Mouse (Mus musculus): ENCODE data around the gene Ackr2.

Gene Ackr2

DNA sequence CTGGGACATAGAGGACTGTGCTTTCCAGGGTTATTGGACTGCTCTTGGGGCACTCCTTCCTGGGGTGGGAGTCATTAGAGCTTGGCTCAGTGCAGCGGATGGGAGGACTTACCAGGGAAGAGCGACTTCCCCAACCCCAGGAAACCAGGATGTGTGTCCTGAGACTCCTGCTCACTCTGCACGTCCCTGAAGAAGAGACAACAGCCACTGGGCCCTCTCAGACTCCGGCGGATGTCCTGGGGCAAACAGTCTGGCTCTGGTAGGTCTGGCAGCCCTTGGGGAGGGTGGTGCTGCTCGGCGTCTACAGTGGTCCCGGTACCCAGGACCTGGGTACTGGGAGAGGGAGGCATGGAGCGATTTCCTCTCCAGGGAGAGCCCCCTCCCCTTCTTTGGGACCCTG, at the start of gene Ackr2:
Gene Ackr2, plus strand, starts transcription at position 111 of the 400 bp plus-strand sequence.
- peak; percentile 46 for DNase-seq

DNA sequence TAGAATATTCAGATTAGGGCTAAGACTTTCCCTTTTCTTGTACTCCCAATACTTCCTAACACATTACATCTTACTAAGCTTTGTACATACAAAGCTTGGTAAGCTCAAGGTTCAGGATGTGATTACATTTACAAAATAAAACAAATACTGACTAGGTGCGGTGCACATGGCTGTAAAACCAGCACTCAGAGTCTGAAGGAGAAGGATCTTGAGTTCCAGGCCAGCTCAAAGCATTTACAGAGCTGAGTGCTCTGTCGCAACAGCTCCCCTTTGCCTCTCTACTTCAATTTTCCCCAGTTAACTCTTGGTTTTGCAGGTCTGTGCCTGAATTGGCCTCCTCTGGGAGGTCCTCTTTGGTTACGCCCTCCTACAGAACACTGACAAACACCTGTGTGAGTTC, 43.9 kb upstream of the Ackr2 start:
- no peak for DNase-seq

DNA sequence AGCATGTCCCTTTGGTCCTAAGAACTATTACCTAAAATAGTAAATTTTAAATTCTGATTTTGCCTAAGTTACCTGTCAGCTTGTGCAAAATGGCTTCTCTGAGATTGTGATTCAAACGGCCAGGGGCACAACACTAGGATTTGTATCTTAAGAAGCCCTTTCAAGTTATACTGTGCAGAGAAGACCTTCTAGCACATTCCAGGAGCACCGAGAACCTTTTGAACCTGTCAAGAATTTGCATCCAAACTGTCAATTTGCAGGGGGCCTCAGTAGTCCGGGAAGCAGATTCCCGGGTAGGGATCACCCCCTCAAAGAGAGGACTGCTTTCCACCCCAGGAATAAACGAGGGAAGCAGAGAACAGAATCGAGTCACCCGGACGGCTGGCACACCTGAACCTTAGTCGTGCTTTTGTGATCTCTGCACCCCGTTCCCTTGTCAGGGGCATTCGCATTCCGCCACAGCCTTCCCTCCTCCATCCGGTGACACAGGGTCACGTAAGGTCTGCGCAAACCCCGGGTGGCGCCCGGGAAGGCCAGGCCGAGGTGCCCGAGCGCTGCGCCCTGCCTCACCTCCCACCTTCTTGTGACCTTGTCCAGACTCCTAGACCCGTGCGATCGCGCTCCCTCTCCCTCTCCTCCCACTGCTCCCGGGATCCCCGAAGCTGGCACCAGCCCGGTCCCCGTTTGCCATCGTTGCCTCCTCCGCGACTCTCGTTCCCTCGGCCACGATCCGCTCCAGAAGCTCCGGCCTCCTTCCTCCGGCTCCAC, 41.3 kb upstream of the Ackr2 start:
- no peak for DNase-seq

DNA sequence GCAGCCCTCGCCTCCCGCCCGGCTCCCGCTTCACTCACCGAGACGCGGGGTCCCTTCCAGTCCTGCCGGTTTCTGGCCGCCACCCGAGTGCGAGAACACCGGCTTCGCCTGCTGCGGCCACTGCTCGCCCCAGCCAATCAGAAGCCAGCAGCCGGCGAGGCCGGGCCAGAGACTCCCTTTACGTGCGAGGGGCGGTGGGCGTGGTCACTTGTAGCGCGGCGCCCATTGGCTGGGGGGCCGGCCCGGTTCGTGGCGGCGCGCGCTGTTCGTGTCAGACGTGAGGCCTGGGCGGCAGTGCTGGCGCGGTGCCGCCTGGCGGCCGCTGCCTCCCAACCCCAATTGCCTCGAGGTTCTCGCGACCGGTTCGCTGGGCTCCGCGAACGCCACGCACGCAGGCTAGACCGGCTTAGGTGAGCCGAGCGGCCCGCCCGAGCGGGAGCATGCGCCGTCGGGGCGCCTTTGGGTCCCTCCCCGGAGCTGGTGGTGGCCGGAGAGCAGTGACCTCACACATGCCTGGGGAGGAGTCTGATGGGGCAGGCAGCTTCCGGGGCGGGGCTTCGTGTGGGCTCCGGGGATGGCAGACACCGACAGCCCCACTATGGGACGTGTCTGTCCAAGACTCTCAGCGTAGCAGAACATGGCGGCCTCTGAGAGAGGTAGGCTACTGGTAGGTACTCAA, 40.5 kb upstream of the Ackr2 start:
- DNase-seq = peak; percentile 99

DNA sequence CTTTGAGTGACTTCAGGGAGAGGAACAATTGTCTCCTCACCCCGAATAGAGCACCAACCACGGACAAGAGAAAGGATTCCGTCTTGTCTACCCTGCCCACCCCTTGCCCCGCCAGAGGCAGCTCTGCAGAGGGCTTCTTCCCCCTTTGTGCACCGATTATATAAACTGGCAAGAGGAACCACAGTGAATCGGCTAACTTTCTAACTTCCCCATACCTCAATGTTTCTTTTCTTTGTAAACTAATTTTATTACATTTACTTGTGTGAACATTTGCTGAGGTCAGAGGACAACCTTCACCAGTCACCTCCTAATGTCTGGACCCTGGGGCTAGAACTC, 40.0 kb upstream of the Ackr2 start, which contains the start of gene Higd1a:
Gene Higd1a, minus strand, starts transcription at position 210 of the 336 bp plus-strand sequence.
- no peak for DNase-seq

DNA sequence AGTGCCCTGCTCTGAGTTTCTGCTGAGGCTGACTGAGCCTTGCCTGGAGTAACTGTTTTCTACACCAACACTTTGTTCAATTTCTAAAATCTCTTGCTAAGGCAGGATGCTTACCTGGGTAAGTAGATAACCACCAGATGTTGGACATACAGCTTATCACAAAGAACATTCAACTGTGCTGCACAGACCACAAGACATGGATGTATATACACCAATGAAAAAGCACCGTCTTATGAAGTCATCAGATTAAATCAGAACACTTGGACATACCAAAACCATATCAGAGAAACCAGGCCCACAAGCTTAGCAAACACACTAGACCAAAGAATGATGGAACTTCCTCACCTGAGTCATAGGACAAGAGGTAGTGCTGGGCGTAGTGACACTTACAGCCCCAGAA, 38.8 kb upstream of the Ackr2 start:
- no peak for DNase-seq

DNA sequence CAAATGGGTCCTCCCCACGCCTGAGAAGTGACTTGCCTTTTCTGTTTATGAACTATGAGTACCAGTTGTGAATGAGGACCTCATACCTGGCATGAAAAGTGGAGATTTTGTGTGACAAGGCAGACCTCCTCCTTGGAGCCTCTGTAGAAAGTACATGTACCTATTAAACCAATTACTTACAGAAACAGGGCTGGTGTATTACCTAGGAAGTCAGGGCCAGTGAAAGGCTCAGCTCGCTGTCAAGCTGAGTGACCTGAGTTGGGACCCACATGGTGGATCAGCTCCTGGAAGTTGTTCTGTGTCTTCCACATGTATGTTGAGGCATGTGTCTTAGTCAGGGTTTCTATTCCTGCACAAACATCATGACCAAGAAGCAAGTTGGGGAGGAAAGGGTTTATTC, 37.2 kb upstream of the Ackr2 start:
- no peak for DNase-seq

DNA sequence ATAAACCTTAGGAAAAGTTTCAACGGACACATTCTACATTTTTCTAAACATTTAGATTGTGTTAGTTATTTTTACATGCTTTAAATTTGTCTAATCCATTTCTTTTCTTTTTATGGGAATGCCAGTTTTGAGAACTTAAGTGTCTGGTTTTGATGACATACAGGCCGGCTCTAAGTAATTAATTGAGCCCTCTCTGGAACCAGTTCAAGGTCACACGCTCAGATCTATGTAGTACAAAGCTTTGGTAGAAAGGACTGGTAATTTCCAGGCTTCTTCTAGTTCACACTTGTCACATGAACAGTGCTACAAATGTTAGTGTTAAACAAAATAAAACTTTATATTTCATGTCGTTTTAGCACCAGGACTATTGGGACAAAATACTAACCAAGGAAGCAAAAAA, 33.3 kb upstream of the Ackr2 start:
- peak; percentile 6 for DNase-seq

DNA sequence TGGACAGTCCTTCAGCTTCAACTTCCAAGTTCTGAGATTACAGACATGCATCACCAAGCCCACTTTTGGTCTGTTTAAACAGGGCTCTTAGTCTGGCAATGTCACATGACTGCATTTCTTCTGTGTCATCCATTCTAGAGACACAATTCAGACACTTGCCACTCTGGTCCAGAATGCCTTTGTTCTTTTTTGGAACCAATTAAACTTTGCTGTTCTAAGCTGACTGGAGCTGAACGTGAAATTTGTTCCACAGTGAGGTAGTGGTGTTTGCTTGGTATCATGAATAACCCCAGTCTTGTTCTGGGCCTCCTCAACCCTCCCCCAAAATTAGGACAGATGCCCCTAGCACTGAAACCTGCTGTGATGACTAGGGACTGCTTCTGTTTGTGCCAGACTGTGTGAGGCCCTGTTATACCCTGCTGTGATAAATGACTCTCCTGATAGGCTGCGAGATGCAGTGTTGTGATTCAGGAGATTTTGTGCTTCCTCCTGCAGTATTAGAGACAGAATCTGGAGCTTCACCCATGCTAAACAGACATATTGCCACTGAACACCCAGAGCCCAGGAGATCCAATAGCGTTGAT, 32.6 kb upstream of the Ackr2 start:
- no peak for DNase-seq

DNA sequence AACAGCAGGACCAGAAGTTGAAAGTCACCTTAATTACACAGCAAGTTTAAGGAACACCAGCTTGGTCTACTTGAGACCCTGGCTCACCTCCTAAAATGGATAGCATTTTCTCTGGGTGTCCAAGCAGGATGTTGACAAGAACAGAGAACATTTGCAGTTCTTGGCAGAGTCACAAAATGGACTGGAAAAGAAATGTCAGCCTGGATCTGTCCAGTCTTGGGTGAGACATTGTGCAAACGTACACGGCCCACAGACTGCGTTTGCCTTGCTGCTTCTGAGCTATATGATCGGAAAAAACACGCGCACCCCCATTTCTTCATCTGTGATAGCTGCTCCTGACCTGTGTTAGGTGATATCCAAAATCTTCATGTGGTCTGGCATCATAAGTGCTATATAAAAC, 30.5 kb upstream of the Ackr2 start:
- peak; percentile 52 for DNase-seq

DNA sequence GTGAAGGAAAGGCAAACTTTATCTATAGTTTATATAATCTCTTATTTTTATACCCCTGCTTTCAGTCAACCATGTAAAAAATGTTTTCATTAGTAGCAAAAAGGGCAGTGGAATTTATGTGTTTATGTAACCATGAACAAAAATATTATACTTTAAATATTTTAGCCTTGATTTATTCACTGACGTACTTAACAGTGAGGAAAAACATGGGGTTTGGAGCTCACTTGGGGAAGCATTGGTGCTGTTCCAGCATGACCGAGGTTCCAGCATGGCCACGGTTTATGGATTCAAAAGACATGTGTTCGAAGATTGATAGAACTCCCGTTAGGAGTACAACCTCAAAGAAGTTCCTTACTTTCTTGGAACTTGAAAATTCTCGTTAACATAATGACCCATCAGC, 29.9 kb upstream of the Ackr2 start:
- DNase-seq = peak; percentile 59

DNA sequence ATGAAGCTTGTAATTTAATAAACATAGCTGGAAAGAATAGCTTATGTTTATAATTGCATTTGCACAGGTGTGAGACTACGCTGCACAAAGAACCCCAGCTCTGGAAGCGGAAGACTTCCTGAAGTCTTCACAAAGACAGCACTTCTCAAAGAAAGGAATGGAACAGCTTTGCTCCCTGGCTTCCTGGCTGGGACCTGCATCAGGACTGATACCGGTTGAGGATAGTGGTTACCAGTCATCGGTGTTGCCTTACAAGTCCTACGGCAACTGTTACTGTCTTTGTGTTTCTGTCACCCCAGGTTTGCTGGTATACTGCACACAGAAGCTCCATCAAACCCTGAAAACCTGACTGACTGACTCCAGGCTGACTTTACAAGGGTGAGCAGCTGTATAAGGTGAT, 28.7 kb upstream of the Ackr2 start:
- no peak for DNase-seq

DNA sequence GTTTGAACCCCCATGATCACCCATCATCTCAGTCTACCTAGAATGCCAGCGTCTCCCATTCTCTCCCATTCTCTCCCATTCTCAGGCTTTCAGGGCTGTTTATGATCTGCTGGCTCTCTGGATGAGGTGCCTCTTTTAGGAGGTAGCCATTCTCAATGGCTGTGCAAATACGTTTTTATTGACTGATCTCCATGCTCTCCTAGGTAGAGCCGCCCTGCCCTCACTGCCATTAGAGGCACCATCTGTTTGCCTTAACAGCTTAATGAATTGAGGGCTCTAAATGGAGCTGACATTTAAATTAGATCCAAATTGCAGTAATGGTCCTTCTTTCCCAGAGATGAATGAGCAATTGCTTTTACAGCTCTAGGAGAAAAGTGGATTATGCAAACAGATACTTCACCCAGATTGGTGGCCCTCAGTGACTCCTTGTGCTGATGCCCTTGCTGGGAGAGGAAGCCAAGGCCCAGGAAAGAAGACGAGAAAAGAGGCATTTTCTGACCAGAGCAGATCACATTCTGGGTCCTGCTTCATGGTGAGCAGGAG, 28.1 kb upstream of the Ackr2 start:
- no peak for DNase-seq

DNA sequence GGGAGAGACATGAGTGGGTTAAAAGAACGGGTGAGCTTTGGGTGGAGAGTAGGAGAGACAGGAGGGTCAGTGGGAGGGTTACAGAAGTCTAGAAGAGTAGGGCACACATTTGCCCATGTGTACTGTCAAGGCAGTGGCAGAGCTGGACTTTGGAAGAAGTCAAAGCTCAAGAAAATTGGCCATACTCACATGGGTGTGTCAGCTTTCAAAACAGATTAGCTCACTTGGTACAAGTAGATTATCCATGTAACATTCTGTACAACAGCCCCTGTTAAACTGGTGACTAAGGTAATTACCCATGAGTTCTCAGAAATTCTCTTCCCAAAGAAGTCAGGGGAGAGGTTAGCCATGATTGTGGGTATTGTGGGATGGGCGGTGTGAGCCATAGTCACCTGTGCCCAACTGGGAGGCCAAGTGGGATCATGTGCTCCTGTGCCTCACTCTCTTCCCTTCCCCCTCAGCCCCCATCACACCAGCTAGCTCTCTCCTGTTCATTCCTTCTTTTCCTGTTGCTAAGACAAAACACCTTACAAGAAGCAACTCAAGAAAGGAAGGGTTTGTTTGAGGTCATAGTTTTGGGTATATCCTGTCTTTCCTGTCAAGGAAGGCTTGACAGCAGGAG, 26.0 kb upstream of the Ackr2 start:
- no peak for DNase-seq

DNA sequence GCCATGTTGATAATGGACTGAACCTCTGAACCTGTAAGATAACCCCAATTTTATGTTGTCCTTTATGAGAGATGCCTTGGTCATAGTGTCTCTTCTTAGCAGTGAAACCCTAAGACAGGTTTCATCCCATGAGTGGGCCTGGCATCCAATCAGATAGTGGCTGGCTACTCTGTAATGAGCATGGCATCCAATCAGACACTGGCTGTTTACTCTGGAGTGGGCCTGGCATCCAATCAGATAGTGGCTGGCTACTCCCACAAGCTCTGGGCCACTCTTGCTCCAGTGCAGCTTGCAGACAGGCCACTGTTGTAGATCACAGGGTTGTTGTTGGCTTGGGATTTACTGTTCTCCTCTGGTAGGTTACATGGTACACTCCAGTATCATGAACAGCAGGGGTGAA, 24.6 kb upstream of the Ackr2 start:
- DNase-seq = no peak

DNA sequence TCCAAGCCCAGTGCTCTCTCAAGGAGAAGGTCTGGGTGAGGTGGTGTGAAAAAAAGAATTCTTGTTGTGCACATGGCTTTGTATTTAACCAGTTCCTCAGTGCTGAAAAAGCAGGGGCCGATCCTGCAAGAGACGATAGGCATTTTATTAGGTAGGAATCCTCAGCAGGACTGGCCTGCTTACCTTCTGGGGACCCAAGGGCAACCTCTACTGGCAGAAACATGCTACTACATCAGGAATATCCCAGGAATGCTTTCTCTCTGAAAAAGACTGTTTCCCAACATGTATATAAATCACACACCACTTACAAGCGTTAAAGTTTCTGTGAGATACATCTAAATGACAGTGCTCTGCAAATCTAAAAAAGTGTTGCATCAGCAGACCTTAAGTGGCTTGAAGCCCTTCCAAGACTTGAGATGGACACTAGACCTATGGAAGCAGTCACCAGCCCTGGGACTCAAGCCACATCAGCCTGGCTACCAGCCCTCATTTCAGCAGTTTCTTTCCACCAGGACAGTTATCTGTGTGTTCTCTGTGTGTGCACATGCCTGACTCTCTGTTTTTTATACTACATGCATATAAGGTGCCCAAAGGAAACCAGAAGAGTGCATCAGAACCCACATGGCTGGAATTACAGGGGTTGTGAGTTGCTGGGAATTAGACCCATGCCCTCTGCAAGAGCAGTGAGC, 21.0 kb upstream of the Ackr2 start:
- peak; percentile 73 for DNase-seq

DNA sequence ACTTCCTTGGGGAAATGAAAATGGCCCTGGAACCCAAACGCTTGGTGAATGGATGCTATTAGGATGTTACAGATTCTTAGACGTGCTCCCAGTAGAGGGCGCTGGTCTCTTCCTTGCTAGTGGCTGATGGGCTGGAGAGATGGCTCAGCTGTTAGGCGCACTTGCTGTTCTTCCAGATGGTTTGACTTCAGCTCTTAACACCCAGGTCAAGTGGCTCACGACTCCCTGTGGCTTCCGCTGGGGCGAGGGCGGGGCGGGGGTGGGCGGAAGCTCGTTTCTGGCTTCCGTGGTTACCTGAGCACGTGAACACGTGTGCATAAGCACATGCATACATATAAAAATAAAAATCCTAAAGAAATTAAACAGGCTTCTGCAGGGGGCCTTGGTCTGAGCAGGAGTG, 17.3 kb upstream of the Ackr2 start:
- peak; percentile 91 for DNase-seq

DNA sequence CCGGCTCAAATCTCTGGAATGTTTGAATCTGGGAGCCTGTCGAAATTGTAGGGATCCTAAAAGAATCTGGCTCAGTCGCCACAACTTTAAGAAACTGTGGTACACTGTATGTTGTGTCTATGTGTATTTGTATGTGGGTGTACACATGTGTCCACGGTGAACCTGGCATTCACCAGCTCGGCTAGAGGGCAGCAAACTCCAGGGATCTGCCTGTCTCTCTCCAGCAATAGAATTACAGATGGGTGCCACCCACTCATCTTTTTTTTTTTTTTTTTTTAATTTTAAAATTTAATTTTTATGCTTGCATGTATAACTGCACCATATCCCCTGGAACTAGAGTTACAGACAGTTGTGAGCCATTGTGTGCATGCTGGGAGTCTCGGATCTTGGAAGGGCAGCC, 16.9 kb upstream of the Ackr2 start:
- DNase-seq = peak; percentile 25

DNA sequence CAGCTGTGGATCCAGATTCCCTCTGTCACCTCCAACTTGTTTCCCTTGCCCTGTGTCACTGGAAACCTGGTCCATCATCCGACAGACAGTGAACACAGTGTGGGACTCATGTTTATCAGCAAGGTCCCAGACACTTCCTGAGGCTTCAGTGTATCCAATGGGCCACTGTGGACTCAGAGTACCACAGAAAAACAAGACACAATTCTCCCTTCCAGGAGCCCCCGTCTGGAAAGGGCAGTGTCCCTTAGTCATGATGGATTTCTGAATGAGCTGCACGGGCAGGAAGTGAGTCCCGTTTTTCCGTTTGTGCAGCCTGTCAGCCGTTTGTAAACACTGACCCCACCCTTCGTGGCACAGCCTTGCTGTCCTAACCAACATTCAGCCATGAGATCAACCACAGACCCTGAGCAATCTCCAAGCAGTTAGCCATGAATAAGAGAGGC, 16.1 kb upstream of the Ackr2 start:
- peak; percentile 27 for DNase-seq

DNA sequence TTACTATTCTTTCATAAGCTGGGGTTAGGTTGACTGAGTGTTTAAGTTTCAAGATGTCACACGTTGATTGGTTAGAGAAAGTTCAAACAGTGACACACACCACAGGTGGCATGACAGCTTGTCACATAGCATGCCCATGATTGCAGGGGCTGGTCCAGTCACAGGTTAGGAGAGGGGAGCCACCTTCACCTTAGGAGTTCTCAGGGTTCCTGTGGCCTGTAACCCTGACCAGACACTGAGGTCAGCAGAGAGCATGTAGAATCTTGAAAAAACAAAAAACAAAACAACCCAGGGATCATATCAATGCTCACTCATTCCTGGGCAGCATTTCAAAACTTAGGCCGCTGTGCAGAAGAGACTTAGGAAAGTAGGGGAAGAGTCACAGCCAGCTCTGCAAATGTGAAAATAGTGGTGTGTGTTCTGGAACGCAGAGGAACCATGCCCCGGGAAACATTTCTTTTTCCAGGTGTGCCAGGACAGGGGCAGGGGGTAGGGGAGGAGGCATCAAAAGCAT, 8.2 kb upstream of the Ackr2 start:
- DNase-seq = no peak

DNA sequence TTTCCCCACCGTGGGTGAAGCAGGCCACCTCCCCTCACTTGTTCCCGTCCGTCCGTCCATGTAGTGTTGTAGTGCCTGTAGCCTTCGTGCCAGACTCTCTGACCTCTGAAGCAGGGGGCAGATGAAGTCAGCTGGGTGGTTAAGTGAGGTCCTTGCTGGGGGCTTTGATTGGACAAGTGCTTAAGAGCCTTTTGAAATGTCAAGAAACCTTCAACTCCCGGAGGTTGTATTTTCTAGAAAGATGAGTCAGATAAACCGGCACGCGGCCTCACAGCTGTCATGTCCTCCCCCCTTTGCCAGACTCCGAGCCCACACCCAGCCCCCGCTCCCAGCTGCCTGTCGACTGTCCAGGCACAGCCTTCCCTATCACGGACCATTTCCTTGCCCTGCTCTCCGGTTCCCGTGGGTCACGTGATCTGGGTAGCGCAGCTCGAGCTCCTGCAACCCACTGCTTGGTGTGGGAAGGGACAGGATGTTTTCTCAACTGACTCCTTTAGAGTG, 7.7 kb upstream of the Ackr2 start:
- peak; percentile 83 for DNase-seq

DNA sequence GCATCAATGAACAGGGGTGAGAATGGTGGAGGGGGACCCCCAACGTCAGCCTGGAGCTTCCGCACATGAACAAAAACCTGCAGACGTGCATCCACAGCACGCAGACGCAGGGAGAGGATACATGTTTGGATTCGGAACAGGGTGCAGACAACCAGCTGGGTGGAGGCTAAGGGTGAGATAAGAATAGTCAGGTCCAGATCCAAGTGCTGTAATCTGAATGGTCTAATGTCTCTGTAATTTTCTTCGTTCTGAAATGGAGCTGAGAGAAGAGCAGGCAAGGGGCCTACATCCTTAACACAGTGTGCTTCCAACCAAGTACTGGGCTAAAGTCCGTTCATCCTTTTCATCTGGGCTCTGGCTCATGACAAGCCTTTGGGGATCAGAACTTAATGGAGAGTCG, 6.9 kb upstream of the Ackr2 start:
- DNase-seq = no peak

All from kidney, postnatal 10 days (tissue).